Mouse (Mus musculus) adrenal gland, postnatal 14 days (tissue): ENCODE measurements around the gene Tas2r107. TPM values are rescaled to one million over a fixed set of nuclear protein-coding genes. Genes with fewer than 3 reads are reported as not detected.
"Not testable (repeated sequence)": the region's sequence is repeated elsewhere in the genome, so short reads cannot be mapped to it uniquely, and the experiment has no call there.

Source experiments
- DNase-seq: peaks from one replicate; pipeline ENCODE4 v3.0.0; 2021; ENCODE audit warnings: mixed read lengths
- long read RNA-seq, 2 experiments: library from polyadenylated mRNA; stranded (forward); transcript quantifications; one replicate each; pipeline ENCODE4 v2.0.0; 2021
- total RNA-seq: library from RNA; stranded (reverse); gene quantifications from 2 replicates; pipeline ENCODE4 v1.2.3, GENCODE M21; 2021

Gene Tas2r107
- not detected in 2 replicates for total RNA-seq
- long read RNA-seq, experiment 1, result 0 reads
- long read RNA-seq, experiment 2, result 0 reads

- no peak for DNase-seq
Observed at GRCm38 (mm10) chr6:131660049-131660448, at the start of gene Tas2r107. TSS of gene Tas2r107 (minus strand) at chr6:131660149.

- no peak for DNase-seq
Observed at GRCm38 (mm10) chr6:131689963-131690362, 30.0 kb upstream of the Tas2r107 start, which contains the start of gene Tas2r114. TSS of gene Tas2r114 (minus strand) at chr6:131690063.

GRCm38 (mm10) chr6:131687395-131687794, 27.4 kb upstream of the Tas2r107 start, which contains the start of gene Tas2r105:
TSS of gene Tas2r105 (minus strand) at chr6:131687495.
- DNase-seq, result no peak

GRCm38 (mm10) chr6:131685644-131686043, 25.7 kb upstream of the Tas2r107 start, which contains the start of gene Tas2r104:
TSS of gene Tas2r104 (minus strand) at chr6:131685744.
- no peak for DNase-seq

GRCm38 (mm10) chr6:131678786-131679185, 18.8 kb upstream of the Tas2r107 start, which contains the start of gene Tas2r106:
TSS of gene Tas2r106 (minus strand) at chr6:131678886.
- DNase-seq, result no peak

GRCm38 (mm10) chr6:131630812-131631211, 29.1 kb downstream of the Tas2r107 start, which contains the start of gene Tas2r130:
TSS of gene Tas2r130 (minus strand) at chr6:131630912.
- no peak for DNase-seq

GRCm38 (mm10) chr6:131609956-131610355, 50.0 kb downstream of the Tas2r107 start:
- not testable (repeated sequence) for DNase-seq

Other genes with a start within 250 kb of the Tas2r107 start
- not detected in 2 replicates for gene 5430401F13Rik, start 173.7 kb downstream of the Tas2r107 start, total RNA-seq
- not detected in 2 replicates for gene Gm6619, start 173.7 kb downstream of the Tas2r107 start, total RNA-seq
- gene Tas2r130, start 29.2 kb downstream of the Tas2r107 start, total RNA-seq, result not detected in 2 replicates
- gene Tas2r106, start 18.7 kb upstream of the Tas2r107 start, total RNA-seq, result not detected in 2 replicates
- not detected in 2 replicates for gene Tas2r104, start 25.6 kb upstream of the Tas2r107 start, total RNA-seq
- gene Tas2r105, start 27.3 kb upstream of the Tas2r107 start, total RNA-seq, result not detected in 2 replicates
- gene Tas2r114, start 29.9 kb upstream of the Tas2r107 start, total RNA-seq, result not detected in 2 replicates